Mouse (Mus musculus) olfactory bulb, adult 2 months (tissue): ENCODE measurements around the gene E2f1.

Source experiments
- CTCF ChIP-seq: fragments of 200-500 bp; IDR thresholded peaks from 2 replicates; pipeline ENCODE4 v1.5.1; 2012; ENCODE audit warnings: low read depth, mild to moderate bottlenecking, low read length, moderate library complexity; ENCODE audit not compliant: insufficient read depth
- POLR2A ChIP-seq: fragments of 200-500 bp; IDR thresholded peaks from 2 replicates; pipeline ENCODE4 v1.6.1; 2012; ENCODE audit warnings: mild to moderate bottlenecking, low read depth, low read length, moderate library complexity; ENCODE audit not compliant: insufficient read depth

DNA sequence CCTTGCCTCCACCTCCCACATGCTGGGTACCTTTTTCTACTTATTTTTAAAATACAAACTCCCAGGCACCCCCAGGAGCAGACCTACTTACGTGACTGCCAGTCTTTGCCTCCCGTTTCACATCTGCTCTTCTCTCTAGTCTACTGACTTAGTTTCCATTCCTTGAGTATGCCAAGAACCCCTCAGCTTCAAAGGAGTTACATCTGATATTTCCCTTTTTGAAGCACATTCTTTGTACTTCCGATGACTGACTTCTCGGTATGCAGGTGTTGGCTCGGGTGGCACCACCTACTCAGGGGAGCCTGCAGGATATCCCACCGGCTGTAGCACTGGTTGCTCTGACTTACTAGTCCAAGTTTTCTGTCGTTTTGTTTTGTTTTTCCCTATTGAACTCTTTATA, 34.5 kb upstream of the E2f1 start:
- TF ChIP-seq CTCF (no peak), POLR2A (no peak)
